Mouse (Mus musculus) small intestine, adult 2 months (tissue): ENCODE results near the gene Chst11.

Experiments used
- CTCF ChIP-seq: fragments of 200-500 bp; IDR thresholded peaks from 2 replicates; pipeline ENCODE4 v1.5.1; 2012; ENCODE audit warnings: low read depth, mild to moderate bottlenecking, control low read depth, inconsistent platforms, low read length, moderate library complexity, mixed read lengths; ENCODE audit not compliant: insufficient replicate concordance, insufficient read length; ENCODE audit errors: extremely low read depth
- POLR2A ChIP-seq: fragments of 200-500 bp; IDR thresholded peaks from 2 replicates; pipeline ENCODE4 v1.6.1; 2012; ENCODE audit warnings: low read depth, mild to moderate bottlenecking, control low read depth, inconsistent platforms, low read length, moderate library complexity

DNA sequence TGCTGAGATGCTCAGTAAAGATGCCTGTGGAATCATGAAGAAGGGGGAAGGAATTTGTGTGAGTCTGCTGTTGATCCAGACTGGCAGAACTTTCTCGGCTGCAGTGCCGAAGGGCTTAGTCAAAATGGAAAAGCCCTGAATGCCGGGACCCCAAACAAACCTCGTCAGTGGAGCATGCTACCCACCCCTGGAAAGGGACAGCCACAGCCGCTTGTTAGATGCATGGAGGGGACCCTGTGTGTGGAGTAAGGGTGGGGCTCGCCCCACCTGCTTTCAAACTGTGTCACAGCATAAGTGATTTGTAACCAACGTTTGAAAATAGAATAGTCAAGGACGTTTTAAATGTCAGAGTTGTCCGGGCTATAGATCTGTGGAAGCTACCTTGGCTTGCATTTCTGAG is 181.0 kb downstream of the Chst11 start:
- no peak for TF ChIP-seq CTCF
- TF ChIP-seq POLR2A = no peak
